Mouse (Mus musculus): ENCODE measurements around the gene Kcne4. TPM values are rescaled to one million over a fixed set of nuclear protein-coding genes. Genes with fewer than 3 reads are reported as not detected.

Kcne4 gene
- polyA plus RNA-seq, 1 experiment from 2014 or later, result 0.27 TPM

DNA sequence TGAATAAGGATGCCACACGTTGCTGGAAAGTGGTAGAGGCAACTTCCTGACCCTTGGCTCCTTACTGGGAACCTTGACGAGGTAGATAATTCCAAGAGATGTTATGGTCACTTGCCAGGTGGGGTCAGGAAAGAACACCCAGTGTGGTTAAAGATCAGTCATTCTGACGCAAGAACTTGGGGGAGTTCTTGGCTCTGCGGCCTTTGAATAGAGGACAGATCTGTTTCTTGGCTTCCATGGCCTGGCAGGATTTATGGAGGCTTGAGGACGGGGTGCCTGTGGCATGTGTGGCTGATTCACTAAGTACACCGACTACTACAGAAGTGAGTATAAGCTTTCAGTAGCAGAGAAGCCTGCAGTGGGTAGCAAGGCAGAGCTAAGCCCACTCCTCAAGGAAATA is 47.8 kb downstream of the Kcne4 start:
- WGBS (ENCODE audit: insufficient replicate concordance), result 53% methylated on average over 6 of the region's 6 CpGs

DNA sequence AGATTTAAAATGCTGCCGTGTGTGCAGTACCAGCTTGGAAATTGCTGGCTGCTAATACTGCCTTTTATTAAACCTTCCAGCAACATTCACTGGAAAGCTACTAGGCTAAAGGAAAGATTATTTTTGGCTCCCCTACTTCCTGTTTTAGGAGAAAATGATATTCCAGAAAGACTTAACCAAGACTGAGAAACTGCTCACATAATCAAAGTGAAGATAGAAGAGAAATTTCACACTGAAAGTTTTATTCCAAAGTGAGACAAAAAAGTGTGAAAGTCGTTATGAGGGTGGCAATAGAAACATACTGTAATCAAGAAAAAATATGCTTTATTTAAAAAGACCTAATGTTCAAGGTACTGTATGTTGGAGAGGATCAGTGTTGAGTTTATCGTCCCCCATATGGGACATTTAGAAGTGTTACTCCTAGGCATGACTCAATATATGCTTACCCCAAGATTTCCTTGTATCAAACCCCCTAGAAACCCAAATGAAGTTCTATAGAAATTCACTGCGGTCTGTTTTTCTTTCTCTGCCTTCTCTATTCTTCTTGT is 48.3 kb downstream of the Kcne4 start:
- WGBS (ENCODE audit: insufficient replicate concordance), result 74% methylated on average over 4 of the region's 4 CpGs
- H3K36me3 ChIP-seq (replicated peaks; ENCODE audit: insufficient read depth, low read length), result no peaks in the 10 kb centered on the region
- H3K27me3 ChIP-seq (ENCODE audit: insufficient read depth, low read length), result no peaks in the 10 kb centered on the region
- H3K27ac ChIP-seq (ENCODE audit: low read depth), result peak overlapping the region; percentile 7; the same call in 1 of the 2 replicates
- no peak for TF ChIP-seq CTCF (IDR thresholded peaks at IDR 0.05; ENCODE audit: low read depth)
- TF ChIP-seq EP300 (IDR thresholded peaks at IDR 0.05; ENCODE audit: low read depth), result no peak
- ATAC-seq (no peak), DNase-seq (no peak)
- H3K4me2 ChIP-seq (ENCODE audit: low read depth, low read length), result no peak overlapping the region
- no peak overlapping the region for H3K4me3 ChIP-seq (ENCODE audit: low read depth, low read length)
- no peak overlapping the region for H3K9ac ChIP-seq (replicated peaks)
- no peaks in the 10 kb centered on the region for H3K9me3 ChIP-seq (ENCODE audit: low read length)
- no peaks in the 10 kb centered on the region for H3K4me1 ChIP-seq (ENCODE audit: insufficient read depth)

More for the DNA sequence above, 47.8 kb downstream of the Kcne4 start:
- no peak overlapping the region for H3K9ac ChIP-seq (replicated peaks)
- no peaks in the 10 kb centered on the region for H3K27me3 ChIP-seq (ENCODE audit: insufficient read depth, low read length)
- H3K9me3 ChIP-seq (ENCODE audit: low read length), result no peaks in the 10 kb centered on the region
- TF ChIP-seq CTCF (IDR thresholded peaks at IDR 0.05; ENCODE audit: low read depth) (no peak), EP300 (IDR thresholded peaks at IDR 0.05; ENCODE audit: low read depth) (no peak)
- DNase-seq, result no peak
- no peak for ATAC-seq
- H3K4me3 ChIP-seq (ENCODE audit: low read depth, low read length), result no peak overlapping the region
- H3K27ac ChIP-seq (ENCODE audit: low read depth), result peak overlapping the region; percentile 7; the same call in 1 of the 2 replicates
- no peak overlapping the region for H3K4me2 ChIP-seq (ENCODE audit: low read depth, low read length)
- no peaks in the 10 kb centered on the region for H3K4me1 ChIP-seq (ENCODE audit: insufficient read depth)
- no peaks in the 10 kb centered on the region for H3K36me3 ChIP-seq (replicated peaks; ENCODE audit: insufficient read depth, low read length)

DNA sequence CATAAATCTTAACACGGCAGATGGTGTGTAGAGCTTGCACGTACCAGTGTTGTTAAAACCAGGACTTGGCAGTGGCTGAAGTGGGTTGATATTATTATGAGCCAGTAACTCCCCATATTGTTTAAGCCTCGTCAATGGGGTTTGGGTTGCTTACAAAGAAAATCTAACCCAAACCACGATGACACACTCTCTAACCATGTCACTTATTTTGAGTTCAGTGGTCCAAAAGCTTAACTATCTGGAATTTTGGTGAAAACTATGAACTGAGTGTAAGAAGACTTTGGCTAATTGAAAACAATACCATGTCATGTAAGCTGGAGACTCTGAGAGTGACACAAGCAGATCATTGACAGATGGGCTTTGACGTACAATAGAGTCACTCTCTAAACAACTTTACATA is 49.4 kb downstream of the Kcne4 start:
- Histone ChIP-seq H3K9ac (replicated peaks) (no peak overlapping the region), H3K36me3 (replicated peaks; ENCODE audit: insufficient read depth, low read length) (no peaks in the 10 kb centered on the region), H3K4me1 (ENCODE audit: insufficient read depth) (no peaks in the 10 kb centered on the region), H3K9me3 (ENCODE audit: low read length) (no peaks in the 10 kb centered on the region), H3K27me3 (ENCODE audit: insufficient read depth, low read length) (no peaks in the 10 kb centered on the region), H3K27ac (ENCODE audit: low read depth) (no peak overlapping the region), H3K4me2 (ENCODE audit: low read depth, low read length) (no peak overlapping the region), H3K4me3 (ENCODE audit: low read depth, low read length) (no peak overlapping the region)
- WGBS (ENCODE audit: insufficient replicate concordance), result 77% methylated on average over 5 of the region's 5 CpGs
- TF ChIP-seq CTCF (IDR thresholded peaks at IDR 0.05; ENCODE audit: low read depth) (no peak), EP300 (IDR thresholded peaks at IDR 0.05; ENCODE audit: low read depth) (no peak)
- no peak for ATAC-seq
- no peak for DNase-seq

DNA sequence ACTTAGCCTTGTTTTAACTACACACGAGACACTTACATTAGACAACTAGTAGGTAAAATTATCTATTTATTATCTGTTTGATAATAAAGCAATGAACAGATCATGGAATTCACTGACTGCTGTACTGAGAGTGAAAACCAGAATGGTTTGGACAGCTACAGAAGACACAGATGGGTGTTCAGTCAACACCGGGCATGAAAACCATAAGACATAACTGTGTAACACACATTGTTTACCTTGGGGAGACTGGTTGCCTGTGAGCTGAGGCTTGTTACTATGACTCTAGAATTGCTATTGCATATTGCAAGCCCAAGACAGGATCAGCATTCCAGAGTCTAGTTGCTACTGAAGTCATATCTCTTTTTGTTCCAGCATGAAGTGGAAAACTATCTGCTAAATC is 49.9 kb downstream of the Kcne4 start:
- H3K4me1 ChIP-seq (ENCODE audit: insufficient read depth), result no peaks in the 10 kb centered on the region
- H3K4me2 ChIP-seq (ENCODE audit: low read depth, low read length), result no peak overlapping the region
- H3K27me3 ChIP-seq (ENCODE audit: insufficient read depth, low read length), result no peaks in the 10 kb centered on the region
- H3K27ac ChIP-seq (ENCODE audit: low read depth), result no peak overlapping the region
- no peak for ATAC-seq
- TF ChIP-seq CTCF (IDR thresholded peaks at IDR 0.05; ENCODE audit: low read depth), result no peak
- no peak for TF ChIP-seq EP300 (IDR thresholded peaks at IDR 0.05; ENCODE audit: low read depth)
- no peak overlapping the region for H3K4me3 ChIP-seq (ENCODE audit: low read depth, low read length)
- no peak overlapping the region for H3K9ac ChIP-seq (replicated peaks)
- no peaks in the 10 kb centered on the region for H3K36me3 ChIP-seq (replicated peaks; ENCODE audit: insufficient read depth, low read length)
- H3K9me3 ChIP-seq (ENCODE audit: low read length), result no peaks in the 10 kb centered on the region
- no peak for DNase-seq
- WGBS (ENCODE audit: insufficient replicate concordance), result 77% methylated on average over 2 of the region's 2 CpGs

Other genes starting within 250 kb of the Kcne4 start
- 7.6 and 8.4 TPM in 2 replicates for gene Acsl3, start 158.9 kb upstream of the Kcne4 start, polyA plus RNA-seq (2015; fragmentation: Nextera tagmentation; extraction: Ambion mirVana)
- gene Utp14b, start 158.7 kb upstream of the Kcne4 start, polyA plus RNA-seq (2015; fragmentation: Nextera tagmentation; extraction: Ambion mirVana), result 0.59 and 0.65 TPM in 2 replicates

Data from liver, postnatal 0 days (tissue).